Mouse (Mus musculus) inflammation-experienced regulatory T-cells, adult 6 months (primary cell): ENCODE measurements at regions not wholly inside any gene's neighbourhood (a gene's known extent, or its start where the extent isn't known, plus 50 kb on each side); places are given as distances from the start of the nearest gene placed in this dataset.
A peak's percentile ranks its signal among the peaks of the same experiment; 100 is the strongest.

Experiments used
- ATAC-seq: one replicate; pipeline ENCODE4 v1.8.0; 2017

DNA sequence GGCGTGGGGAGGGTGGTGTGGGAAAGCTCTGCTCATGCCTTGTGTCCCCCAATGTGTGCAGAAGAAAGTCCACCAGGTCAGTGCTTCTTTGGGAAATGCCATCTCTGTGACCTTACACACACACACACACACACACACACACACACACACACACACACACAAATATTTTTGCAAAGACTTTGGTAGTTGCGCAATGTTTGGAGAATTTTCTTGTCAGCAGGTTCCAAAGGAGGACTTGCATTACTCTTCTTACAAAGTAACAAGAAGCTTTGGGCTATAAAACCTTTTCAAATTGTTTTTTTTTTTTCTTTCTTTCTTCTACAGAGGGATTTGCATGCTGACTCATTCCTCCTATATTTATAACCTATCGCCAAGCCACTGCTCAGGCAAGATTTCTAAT, 59.1 kb upstream of the Npvf start:
- ATAC-seq, result no peak

DNA sequence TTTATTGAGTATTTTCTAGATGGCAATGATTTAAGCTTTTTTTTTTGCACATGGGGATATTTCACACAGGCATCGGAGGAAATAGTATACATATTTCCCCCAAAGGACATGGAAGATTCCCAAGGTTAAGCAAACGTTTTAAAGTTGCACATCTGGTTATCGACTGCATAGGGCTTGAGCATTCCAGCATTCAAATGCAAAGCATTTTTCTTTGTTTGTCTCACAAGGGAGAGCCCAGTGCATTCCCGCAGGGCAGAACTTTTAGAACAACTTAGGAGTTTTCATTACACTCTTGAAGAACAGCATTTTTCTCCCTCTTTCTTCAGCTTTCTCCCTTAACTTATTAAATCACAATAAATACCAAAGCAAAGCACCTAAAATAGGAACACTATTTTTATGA, 64.4 kb upstream of the Npvf start:
- no peak for ATAC-seq

DNA sequence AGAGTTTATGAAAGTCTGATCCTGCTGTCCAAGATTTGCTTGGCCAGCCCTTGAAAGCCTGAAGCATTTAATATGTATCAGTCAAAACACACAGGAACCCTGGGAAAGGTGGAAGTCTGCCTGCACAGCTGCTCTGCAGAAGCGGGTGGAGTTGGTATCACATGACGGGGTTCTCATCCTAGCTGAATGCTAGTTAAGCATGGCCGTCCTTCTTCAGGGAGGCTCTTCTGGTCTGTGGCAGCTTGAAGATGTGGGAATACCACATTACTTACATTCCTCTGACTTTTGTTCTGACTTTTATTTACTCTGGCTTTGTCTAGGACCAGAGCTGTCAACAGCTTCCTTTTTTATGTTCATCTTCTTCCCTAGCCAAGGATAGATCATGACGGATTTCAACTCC, 66.1 kb upstream of the Npvf start:
- no peak for ATAC-seq

DNA sequence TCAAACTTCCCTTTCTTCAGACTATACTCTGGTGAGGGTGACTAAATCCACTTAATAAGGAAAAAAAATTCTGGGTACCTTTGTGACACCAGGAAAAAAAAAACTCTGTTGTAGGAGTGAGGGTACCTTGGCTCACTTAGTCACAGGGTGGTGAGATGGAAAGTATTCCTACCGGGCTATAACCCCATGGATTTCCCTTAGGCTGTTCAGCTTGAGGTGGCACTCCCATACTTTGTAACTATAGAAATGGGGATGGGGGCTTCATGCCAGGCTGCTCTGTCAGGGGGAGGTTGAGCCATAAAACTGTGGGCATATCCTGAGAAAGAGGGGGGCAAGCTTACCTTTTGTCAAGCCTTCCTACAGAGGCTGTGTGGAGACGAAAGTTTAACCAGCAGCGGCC, 71.4 kb upstream of the Npvf start:
- ATAC-seq, result no peak

DNA sequence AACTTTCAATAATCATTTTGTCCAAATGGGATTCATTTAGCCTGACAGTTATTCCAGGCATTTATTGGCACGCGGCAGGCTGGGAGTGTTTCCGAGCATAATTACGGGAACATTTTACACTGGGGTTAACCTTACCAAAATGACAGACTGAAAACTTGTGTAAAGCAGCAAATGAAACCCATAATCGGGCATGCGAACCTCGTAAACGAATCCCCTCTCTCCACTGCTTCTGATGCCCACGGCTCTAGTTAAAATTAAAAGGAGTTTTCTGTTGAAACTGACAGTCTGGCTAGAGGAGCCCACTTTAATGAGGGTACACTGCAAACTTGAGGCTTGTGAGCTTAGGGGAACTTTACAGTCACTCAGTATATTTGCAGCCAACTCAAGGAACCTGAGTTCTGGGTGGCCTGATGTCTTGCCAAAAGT, 71.9 kb upstream of the Npvf start:
- no peak for ATAC-seq

DNA sequence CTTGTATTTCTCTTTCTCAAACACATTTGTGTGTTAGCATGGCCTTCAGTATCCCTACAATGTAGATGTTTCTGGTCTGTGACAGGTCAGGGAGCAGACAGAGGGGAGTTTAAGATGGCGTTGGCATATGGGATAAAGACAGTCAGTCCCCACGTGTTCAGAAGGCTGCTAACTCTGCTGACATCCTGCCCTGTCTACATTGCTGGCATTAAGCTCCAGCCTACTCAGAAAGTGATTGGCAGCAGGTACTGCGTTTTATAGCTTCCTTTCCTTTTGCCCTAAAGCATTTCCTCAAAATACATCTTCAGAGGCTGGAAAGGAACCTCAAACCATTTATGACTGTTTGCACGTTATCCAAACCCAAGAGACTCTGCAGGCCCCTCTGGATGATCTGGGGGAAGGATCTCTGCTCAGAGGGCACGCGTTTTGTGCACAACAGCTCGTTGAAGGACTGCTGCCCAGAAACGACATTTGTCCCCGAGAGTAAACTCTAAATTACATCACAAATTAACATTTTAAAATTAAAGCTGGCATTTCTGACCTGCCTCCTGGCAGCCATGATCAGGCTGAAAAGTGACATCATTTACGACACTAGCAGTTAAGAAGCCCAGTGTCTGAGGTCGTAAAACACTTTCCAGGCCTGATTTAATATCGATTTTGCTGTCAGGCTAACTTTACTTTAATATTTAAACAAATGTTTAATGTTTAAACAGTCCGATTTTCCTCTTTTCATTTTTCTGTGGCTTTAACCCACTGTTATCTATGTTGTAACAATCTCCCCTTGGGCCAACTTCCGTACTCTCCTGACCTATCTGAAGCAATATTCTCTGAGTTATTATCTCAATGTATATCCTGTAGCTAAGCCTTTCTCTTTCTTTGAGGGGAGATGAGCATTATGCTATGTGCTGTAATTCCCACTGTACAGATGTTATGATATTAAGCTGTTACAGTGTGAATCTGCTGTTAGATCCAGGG, 76.8 kb upstream of the Npvf start:
- ATAC-seq, result no peak

DNA sequence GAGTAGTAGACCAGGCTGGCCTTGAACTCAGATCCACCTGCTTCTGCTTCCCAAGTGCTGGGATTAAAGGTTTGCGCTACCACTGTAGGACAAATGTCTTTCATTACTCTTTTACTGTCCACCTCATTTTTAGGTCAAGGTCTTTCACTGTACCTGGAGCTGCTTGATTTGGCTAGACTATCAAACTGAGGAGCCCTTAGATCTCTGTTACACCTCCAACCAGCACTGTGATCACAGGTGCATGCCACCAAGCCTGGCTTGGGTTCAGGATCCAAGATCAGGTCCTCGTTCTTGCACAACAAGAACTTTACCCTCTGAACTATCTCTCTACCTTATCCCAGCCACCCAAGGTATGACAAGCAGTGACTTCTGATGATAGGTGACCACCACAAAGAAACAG, 80.5 kb upstream of the Npvf start:
- no peak for ATAC-seq

DNA sequence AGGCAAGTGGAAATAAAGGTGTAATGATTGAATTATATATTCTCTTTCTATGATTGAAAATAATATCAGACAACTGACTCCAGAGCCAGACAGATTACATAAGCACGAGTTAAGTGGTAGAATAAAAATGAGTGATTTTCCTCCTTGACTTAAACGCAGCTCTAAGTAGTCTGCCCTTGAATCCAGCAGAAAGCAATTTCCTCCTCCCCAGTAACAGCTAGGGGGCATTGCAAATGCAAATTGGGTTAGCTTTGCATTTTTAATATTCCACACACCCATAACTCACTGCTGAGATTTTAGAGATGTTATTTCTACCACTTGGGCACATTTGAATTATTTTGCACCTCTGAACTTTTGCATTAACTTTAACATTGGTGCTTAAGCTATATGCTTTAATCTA, 81.6 kb upstream of the Npvf start:
- no peak for ATAC-seq

DNA sequence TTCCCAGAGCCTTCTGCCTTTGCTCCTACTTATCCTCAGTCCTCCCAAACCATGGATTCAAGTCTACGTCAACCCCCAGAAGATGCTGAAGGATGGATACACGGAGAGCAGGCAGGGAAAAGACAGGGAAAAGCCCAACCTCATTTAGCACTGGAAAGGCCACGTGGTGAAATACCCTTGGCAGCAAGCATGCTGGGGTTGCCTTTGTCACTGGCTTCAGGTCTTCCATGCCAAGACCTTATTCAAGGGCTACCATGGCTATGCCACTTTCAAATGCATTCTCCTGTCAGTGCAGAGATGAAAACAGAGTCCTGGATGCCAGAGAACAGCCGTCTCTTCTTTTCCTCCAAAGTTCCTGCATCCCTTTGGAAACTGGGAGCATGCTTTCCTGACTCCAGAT, 87.8 kb upstream of the Npvf start:
- no peak for ATAC-seq

DNA sequence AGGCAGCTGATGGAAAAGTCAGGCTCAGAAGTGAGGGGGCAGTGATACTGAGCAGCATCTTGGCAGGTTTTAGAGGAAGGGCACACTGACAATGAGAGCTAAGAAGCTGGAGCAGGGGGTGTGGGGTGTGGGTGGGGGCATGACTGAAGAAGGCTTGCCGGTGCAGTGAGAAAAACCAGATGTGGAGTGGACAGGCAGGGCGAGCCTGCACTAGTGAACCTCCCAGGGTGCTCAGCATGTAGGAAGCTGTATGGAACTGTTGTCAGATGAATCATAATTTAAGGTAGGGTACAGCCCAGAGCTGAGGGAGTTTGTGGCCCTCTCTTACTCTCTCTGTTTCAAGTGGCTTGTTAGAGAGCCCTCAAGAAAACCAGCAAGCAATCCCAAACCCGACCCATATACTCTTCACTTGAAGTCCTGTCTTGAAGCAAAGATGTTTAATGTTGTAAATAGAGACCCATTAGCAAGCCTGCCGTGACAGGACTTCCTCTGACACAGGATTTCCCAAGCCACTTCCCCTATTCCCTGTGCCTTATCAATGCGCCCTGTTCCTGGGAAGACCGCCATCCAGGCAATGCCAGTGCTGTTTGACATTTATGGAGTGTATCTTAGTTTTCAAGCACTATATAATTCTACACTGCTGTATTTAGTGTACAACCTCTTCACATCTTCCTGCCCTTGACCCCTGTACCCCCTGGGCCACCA, 90.4 kb upstream of the Npvf start:
- no peak for ATAC-seq

DNA sequence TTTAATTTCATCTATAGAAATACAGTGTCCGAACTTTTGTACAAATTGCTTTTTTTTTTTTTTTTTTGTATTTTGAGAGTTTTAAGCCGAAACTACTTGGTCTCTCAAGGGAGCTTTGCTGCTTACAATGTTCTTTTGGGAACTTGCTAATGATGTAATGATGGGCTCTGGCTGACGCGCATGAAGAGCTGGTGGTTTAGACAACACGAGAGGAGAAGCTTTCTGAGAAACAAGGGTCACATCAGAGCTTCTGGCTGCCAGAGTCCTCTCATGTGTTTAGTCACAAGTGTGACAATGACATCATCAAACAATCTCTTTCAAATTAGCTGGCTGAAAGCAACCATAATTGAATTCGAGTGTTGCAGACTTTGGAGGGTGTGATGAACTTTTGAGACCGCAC, 98.9 kb upstream of the Npvf start:
- no peak for ATAC-seq

DNA sequence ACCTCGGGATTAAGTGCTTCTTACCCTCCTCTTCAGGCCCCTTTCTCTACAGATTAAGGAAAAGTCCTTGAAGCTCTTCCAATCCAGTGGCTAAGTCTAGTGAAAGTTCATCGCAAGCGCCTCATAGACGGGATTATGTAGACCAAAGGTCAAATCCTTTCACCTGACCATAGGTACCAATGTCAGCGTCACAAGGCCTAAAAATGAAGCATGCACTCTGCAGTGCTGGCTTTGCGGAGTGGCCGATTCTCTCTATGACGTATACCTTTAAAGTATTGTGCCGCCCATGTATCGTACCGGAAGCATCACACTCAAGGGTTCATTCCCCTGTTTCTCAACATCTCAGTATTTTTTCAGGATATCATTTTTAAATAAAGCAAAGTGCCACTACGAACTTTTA, 100.5 kb upstream of the Npvf start:
- no peak for ATAC-seq

DNA sequence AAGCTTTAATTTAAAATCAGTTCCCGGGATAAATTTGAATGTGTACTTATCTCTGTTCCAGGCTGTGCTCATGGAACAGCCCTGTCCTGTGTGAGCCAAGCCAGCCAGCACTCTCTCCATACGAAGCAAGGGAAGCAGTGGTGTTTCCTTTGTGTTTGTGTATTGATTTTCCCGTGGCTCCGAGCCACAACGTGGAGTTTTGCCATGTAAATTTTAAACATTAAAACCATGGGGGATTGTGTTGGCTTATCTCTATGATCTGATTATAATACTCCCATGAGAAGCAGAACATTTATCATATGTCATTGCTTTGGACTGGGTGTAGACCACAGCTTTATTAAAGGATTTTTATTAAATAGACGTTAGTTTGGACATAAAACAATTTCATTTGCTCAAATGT, 106.1 kb upstream of the Npvf start:
- no peak for ATAC-seq

DNA sequence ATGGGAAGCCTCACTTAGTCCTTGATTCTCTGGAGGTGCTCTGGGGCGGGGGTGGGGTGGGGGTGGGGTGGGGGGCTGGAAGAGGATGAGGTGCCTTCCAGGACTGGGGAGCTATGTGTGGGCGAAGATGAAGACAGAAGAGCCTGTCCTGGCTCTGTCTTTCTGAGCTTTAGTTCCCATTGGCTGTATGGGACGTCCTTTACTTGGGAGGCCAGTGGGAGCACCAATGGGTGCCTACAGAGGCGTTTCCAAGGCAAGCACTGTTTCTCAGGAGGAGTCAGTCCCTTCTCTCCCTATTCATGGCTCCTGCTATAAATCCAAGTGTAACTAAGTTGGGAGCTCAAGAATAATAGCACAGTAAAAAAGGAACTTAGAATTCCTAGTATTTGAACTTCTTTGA, 108.9 kb upstream of the Npvf start:
- ATAC-seq, result no peak

DNA sequence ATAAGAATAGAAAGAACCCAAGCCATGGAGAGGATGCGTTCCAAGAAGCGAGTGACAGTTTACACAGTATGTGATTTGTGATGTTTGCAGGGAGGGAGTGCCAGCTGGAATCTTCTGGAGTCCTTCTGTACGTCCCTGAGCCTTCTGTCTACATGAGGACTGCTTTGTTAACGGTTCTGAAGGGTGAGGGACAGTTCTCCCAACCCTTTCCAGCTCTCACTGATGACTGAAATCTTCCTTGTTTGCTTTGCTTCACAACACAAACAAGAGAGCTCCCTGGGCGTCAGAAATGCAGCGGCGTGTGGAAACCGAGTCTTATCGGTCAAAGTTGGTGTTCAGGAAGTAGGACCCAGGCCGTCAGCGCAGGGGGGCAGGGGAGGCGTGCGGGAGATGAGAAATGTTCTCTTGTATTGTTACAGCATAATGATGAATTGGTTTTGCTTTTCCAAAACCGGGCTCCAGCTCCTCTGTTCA, 112.2 kb upstream of the Npvf start:
- no peak for ATAC-seq

DNA sequence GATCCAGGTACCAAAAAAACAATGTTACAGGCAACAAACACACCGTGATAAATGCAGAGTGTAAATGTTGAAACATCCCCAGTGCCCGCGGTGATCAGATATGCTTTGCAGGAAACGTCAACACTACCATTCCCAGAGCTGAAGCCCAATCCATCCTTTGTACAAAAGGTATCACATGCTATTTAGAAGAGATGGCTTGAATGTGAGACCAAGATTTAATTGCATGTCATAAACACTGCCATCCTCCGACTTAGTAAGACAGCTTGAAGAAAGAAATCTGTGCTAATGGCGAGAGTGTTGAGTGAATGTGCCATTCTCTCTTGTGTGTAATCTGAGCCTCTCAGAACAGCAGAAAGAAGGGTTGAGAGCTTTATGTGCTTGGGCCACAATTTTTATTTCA, 112.9 kb upstream of the Npvf start:
- no peak for ATAC-seq

DNA sequence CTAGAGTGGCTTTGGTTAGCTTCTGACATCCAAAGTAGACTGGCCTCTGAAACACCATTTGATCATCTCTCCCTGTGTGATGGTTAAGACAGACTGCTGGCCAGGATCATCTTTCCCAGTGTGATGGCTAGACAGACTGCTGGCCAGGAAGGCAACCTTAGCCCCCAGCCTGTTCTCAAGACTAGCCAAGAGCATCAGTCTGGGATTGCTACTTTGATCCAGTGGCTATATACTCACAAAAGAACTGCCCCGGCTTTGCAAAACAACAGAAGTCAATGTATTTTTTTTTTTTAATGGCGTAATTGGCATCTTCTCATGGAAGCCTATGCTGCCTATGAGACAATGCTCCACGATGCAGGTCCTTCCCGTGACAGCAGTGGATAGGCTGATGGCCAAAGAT, 113.6 kb upstream of the Npvf start:
- ATAC-seq, result no peak

DNA sequence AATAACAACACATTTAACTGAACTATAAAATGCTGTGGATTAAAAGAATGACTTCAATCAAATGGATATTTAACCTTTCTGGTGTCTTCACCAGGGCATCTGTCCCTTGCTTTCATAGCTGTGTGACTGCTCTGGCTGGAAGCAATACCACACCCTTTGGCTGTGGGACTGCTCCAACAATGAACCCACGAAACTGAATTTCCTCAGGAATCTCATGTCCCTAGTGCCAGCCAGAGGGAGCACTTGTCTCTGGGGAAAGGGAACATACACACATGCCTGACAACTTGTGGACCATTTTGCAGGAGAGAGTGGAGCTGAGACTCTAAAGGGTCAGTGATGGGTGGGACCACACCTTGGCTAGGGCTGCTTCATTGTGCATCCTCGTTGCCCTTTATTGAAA, 114.9 kb upstream of the Npvf start:
- no peak for ATAC-seq

DNA sequence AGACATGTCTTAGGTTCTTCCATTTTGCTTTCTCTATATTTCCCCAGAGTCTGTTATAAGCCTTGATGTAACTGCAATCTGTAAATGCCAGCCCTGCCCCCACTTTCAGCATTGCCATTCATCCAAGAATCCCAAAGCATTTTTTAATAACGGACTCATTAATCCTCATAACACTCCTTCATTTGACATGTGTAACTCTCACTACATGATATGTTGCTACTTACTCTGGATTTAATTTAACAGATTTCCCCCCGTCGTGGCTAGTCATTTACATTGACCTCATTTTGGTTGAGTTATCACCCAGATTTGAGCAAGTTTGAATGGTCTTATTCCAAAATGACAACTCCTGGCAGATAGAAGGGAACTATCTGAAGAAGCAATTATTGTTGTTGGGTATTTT, 116.2 kb upstream of the Npvf start:
- ATAC-seq, result no peak

DNA sequence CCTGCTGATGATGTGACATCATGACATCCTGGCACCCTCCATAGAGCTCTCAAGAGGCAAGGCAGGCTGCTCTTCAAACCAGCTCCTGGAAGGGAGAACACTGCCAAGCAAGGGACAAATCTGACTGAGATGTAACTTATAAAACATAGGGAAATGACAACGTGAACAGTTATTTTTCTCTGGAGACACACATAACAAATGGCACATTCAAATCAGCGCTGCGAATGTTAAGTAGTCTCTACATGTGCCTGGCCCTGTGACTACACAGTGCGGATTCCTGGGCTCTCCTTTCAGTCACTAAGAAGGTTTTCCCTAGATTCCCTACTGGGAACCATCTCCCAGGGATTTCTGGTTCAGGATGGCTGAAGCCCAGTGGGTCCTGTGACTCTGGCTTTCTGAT, 121.4 kb upstream of the Npvf start:
- no peak for ATAC-seq

DNA sequence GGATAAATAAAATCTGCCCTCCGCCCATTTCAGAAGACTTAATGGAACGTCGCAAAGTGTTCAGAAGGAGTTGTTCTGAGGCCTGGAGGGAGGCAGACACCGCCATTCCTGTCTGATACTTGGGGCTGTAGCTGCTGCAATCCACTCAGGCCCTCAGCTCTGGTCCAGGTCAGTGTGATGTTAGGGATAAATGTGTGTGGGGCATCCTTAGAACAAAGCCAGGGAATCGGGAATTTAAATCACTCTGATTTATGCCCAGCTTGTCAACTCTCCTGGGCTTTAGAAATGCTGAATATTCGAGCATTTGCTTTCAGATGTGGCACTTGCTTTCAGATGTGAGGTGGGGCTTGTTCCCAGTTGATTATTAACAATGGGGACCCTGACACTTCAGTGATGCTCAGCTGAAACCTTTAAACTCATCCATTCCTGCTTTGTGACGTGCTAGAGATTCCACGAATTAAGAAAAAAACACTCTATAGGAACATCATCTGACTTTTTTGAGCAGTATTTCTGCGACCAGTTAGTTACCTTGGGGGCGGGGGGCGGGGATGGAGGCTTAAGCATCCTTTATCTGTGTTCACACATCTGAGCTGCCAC, 122.1 kb upstream of the Npvf start:
- no peak for ATAC-seq

DNA sequence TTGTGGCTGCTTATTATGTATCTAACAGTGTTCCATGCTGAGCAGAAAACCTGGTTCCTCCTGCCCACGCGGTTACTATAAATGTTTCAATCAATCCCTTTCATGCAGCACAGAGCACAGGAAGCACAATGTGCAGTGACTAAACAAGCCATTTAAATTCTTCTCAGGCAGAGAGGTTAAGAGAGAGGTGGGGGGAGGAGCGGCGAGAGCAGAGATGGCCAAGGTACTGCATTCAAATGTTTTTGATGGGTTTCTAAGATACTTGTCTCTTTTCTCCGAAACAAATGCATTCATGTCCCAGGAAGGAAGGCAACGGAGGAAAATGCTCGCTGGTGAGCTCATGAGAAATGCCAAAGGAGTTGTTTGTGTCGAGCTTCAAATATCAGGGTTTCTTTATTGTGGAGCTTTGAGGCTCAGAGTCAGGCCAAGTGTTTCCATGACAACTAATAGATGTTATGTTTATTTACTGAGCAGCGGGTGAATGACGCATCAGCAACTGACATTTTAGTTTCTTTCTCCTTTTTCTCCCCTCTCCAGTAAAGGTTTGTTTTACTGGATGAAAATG, 122.8 kb upstream of the Npvf start:
- peak; percentile 89 for ATAC-seq

DNA sequence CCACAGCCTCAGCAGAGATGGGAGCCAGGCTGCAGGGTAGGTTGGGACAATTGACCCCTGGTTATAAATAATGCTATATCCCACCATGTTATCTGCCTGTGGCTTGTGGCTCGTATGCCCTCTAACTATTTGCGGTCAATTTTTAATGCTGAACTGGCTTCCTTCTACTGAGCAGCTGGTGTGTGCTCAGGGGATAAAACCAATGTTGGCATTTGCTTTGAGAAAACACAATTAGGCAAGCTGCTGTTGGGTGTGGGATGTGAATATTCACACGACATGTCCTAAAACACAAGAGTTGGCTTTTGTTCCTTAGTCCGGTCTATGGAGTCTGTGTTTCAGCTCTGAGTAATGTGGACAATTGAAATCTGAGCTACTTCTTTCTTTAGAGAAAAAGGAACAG, 123.6 kb upstream of the Npvf start:
- no peak for ATAC-seq
